Mouse (Mus musculus) hindbrain, embryonic 12.5 days (tissue): ENCODE results near the gene Olfr1500. TPM values are rescaled to one million over a fixed set of nuclear protein-coding genes. Genes with fewer than 3 reads are reported as not detected.
"Not testable (repeated sequence)": the region's sequence is repeated elsewhere in the genome, so short reads cannot be mapped to it uniquely, and the experiment has no call there.

ENCODE experiments used
- ATAC-seq: fragments of 200-750 bp; cut with Nextera tagmentation; 2 replicates; pipeline ENCODE4 v1.8.0; 2017; ENCODE audit warnings: moderate TSS enrichment; ENCODE audit not compliant: low FRiP score
- H3K27ac ChIP-seq: fragments of 300-500 bp; sonication (generic); 2 replicates; pipeline ENCODE4 v1.5.1; 2016; ENCODE audit warnings: mild to moderate bottlenecking
- H3K27me3 ChIP-seq: fragments of 300-500 bp; sonication (generic); 2 replicates; pipeline ENCODE4 v1.6.1; 2016; ENCODE audit warnings: mild to moderate bottlenecking
- H3K36me3 ChIP-seq: fragments of 300-500 bp; sonication (generic); 2 replicates; pipeline ENCODE4 v1.6.1; 2016; ENCODE audit warnings: mild to moderate bottlenecking
- H3K4me1 ChIP-seq: fragments of 300-500 bp; sonication (generic); 2 replicates; pipeline ENCODE4 v1.6.1; 2016
- H3K4me2 ChIP-seq: fragments of 300-500 bp; sonication (generic); replicated peaks from 2 replicates; pipeline ENCODE4 v1.6.1; 2016; ENCODE audit warnings: mild to moderate bottlenecking
- H3K4me3 ChIP-seq: fragments of 300-500 bp; sonication (generic); 2 replicates; pipeline ENCODE4 v1.5.1; 2016; ENCODE audit warnings: mild to moderate bottlenecking
- H3K9ac ChIP-seq: fragments of 300-500 bp; sonication (generic); 2 replicates; pipeline ENCODE4 v1.6.1; 2016; ENCODE audit warnings: mild to moderate bottlenecking, moderate library complexity
- H3K9me3 ChIP-seq: fragments of 300-500 bp; sonication (generic); replicated peaks from 2 replicates; pipeline ENCODE4 v1.6.1; 2016; ENCODE audit warnings: mild to moderate bottlenecking
- WGBS: fragments of 180-500 bp; shearing (Covaris S2); methylation state at CpG from one replicate; pipeline ENCODE4 v1.1.7; 2016; 5-methylcytosine and 5-hydroxymethylcytosine counted together
- polyA plus RNA-seq: library from polyadenylated mRNA; unstranded; fragments of >200 nt; fragmentation: Nextera tagmentation; extraction: Ambion mirVana; gene quantifications from 2 replicates; pipeline ENCODE4 v1.2.1, GENCODE M21; 2016

The Olfr1500 gene
- polyA plus RNA-seq = not detected in 2 replicates

DNA sequence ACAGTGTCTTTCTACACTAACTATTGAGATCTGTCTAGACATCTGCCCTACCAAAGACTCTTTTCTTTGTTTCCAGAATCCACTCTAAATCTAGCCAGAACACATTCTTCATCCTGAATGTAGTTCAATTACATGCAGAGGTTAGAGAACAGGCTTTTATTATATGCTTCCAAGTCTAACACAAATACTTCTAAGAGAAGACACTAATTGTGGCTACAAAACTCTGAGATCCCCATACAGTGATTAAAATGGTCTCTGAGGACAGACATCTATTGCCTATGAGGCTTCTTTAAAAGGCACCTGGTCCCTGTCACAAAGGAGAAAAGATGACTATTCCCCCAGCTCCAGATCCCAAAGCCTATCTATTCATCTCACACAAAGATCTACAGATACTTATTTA lies at the start of gene Olfr1500:
Olfr1500 (minus strand) TSS at position 101 of the 400 bp plus-strand sequence.
- Histone ChIP-seq H3K4me2 (no peak within 1 kb of the TSS), H3K27ac (no peak within 1 kb of the TSS), H3K36me3 (no peaks in the 10 kb centered on the region), H3K9me3 (no peaks in the 10 kb centered on the region), H3K4me1 (no peaks in the 10 kb centered on the region), H3K27me3 (no peaks in the 10 kb centered on the region), H3K4me3 (no peak within 1 kb of the TSS), H3K9ac (no peak within 1 kb of the TSS)
- no peak for ATAC-seq

DNA sequence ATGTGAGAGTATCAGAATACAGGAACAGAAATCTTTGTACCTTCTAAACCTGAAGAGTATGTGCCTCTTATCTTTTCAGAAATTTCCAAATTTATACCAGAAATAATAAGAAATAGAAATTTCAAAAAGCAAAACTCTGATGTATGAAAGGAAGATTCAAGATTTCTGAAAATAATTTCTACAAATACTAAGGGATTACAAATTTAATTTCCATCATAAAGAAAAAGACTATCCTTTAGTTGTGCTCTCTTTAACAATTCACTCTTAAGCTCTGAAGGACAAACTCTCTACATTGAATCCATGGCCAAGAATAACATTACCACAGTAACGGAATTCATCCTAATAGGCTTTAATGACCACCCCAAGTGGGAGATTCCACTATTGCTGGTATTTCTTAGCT lies 31.2 kb upstream of the Olfr1500 start, which contains the start of gene Olfr1502:
Olfr1502 (plus strand) TSS at position 301 of the 400 bp plus-strand sequence.
- H3K9me3 ChIP-seq = no peaks in the 10 kb centered on the region
- no peak within 1 kb of the TSS for H3K27ac ChIP-seq
- 86% methylated on average over 1 of the region's 1 CpGs for WGBS
- H3K27me3 ChIP-seq = no peaks in the 10 kb centered on the region
- no peaks in the 10 kb centered on the region for H3K36me3 ChIP-seq
- H3K4me2 ChIP-seq = no peak within 1 kb of the TSS
- no peaks in the 10 kb centered on the region for H3K4me1 ChIP-seq
- H3K4me3 ChIP-seq = no peak within 1 kb of the TSS
- no peak within 1 kb of the TSS for H3K9ac ChIP-seq
- no peak for ATAC-seq

DNA sequence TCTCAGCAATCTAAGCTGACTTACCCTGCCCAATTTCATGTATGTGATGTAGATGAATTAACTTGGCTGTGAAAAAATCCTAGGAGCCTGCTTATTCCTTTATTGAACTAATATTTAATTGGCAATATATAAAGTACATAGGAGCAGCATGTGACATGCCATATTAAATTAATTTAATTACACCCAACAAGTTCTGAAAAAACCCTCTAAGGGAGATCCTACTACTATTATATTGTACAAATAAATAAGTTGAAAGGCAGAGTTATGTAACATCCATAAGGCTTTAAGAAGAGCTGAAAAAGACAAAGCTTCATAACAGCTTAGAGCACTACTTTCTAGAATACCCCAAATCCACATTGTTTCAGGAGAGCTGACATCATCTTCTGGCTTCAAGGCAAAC lies 20.3 kb upstream of the Olfr1500 start, which contains the start of gene Olfr1501:
Olfr1501 (minus strand) TSS at position 101 of the 400 bp plus-strand sequence.
- H3K9ac ChIP-seq, H3K4me2 ChIP-seq, H3K27me3 ChIP-seq, H3K27ac ChIP-seq, H3K4me3 ChIP-seq, ATAC-seq, H3K4me1 ChIP-seq, H3K9me3 ChIP-seq, H3K36me3 ChIP-seq: not testable (repeated sequence)

DNA sequence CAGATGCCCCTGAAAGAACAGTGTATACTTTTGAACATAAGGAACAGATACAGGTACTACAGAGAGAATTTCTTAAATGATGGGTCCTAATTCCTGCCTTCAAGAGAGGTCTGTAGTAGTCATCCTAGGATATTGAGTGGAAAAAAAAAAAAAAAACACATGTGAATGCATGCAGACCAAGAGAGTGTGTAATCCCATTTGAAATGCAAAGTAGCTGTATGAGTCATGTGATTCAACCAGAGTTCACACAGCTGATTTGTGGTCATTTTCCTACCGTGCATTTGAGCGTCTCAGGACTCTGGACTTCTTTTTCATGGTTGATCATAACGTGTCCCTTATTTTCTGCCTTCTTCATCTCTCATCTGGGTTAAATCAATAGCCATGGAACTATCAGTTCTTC lies 1.8 kb downstream of the Olfr1500 start:
- Histone ChIP-seq H3K27ac (no peak overlapping the region), H3K27me3 (no peaks in the 10 kb centered on the region), H3K36me3 (no peaks in the 10 kb centered on the region), H3K4me1 (no peaks in the 10 kb centered on the region), H3K9ac (no peak overlapping the region), H3K4me3 (no peak overlapping the region), H3K4me2 (no peak overlapping the region), H3K9me3 (no peaks in the 10 kb centered on the region)
- 72% methylated on average over 3 of the region's 3 CpGs for WGBS
- no peak for ATAC-seq

DNA sequence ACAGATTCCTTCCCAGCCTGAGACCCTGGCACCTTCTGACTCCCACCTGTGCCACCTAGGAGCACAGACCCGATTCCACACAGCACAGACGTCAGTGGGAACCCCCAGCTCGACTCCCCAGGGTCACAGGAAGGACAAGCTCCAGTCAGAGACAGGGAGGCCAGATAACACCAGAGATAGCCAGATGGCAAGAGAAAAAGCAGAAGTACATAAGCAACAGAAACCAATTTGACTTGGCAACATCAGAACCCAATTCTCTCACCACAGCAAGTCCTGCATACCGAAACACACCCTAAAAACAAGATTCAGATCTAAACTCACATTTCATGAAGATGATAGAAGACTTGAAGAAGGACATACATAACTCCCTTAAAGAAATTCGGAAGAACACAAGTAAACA lies 9.4 kb downstream of the Olfr1500 start:
- no peaks in the 10 kb centered on the region for H3K36me3 ChIP-seq
- 68% methylated on average over 5 of the region's 5 CpGs for WGBS
- no peak overlapping the region for H3K4me3 ChIP-seq
- no peak overlapping the region for H3K4me2 ChIP-seq
- H3K27me3 ChIP-seq = no peaks in the 10 kb centered on the region
- no peak overlapping the region for H3K27ac ChIP-seq
- no peak for ATAC-seq
- H3K4me1 ChIP-seq = no peaks in the 10 kb centered on the region
- no peak overlapping the region for H3K9ac ChIP-seq
- H3K9me3 ChIP-seq = no peaks in the 10 kb centered on the region

DNA sequence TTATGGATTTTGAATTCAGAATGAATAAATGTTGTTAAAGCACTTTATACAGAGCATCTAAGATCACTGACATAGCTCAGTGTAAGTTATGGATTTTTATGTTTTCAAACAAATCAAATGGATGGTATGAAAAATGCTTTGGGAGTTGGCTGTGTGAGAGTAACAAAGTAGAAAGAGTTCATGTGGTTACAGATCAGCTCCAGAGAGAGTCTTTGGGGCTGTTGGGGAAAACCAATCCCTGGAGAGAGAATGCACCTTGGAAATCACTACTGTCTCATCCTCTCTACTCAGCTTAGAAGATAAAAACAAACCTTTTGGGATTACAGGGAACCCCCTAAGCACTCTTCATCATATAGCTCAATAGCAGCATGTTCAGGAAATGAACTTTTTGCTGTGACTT lies 10.9 kb downstream of the Olfr1500 start, which contains the start of gene Olfr1499:
Olfr1499 (minus strand) TSS at position 101 of the 400 bp plus-strand sequence.
- Histone ChIP-seq H3K27me3 (no peaks in the 10 kb centered on the region), H3K4me1 (no peaks in the 10 kb centered on the region), H3K9ac (no peak within 1 kb of the TSS), H3K36me3 (no peaks in the 10 kb centered on the region), H3K9me3 (no peaks in the 10 kb centered on the region), H3K27ac (no peak within 1 kb of the TSS), H3K4me3 (no peak within 1 kb of the TSS), H3K4me2 (no peak within 1 kb of the TSS)
- no peak for ATAC-seq

DNA sequence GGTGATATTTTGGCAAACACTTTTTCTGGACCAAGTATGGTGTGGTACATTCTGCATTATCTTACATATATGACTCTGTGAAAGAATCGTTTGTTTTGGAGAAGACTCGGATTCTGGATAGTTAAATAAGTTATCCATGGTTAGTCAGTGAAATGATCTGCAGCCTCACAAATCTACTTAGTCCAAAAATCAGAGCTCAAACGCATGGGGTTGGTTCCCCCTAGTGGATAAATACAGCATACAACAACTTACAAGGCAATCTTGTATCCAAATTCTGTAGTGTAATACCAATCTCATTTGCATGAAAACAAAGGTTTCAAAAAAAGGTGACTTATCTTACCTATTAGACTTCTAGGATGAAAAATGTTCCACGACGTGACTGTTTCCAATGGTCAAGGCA lies 11.5 kb downstream of the Olfr1500 start:
- Histone ChIP-seq H3K36me3 (no peaks in the 10 kb centered on the region), H3K9ac (no peak overlapping the region), H3K27ac (no peak overlapping the region), H3K27me3 (no peaks in the 10 kb centered on the region), H3K4me1 (no peaks in the 10 kb centered on the region), H3K4me3 (no peak overlapping the region), H3K9me3 (no peaks in the 10 kb centered on the region), H3K4me2 (no peak overlapping the region)
- WGBS = 37% methylated on average over 5 of the region's 5 CpGs
- no peak for ATAC-seq

DNA sequence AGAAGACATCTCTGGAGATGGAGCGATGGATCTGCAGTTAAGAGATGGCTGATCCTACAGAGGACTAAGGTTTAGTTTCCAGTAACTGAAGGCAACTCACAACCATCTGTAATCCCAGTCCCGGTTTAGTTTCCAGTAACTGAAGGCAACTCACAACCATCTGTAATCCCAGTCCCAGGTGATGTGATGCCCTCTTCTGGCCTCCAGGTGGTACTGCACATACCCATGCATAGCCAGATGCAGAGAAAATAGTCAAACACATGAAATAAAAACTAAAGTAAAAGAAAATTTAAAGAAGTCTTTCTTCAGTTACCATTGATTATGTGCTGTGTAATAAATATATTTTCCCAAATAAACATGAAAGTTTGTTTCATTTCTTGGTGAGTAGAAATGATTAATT lies 17.5 kb downstream of the Olfr1500 start:
- WGBS = 60% methylated on average over 2 of the region's 2 CpGs

DNA sequence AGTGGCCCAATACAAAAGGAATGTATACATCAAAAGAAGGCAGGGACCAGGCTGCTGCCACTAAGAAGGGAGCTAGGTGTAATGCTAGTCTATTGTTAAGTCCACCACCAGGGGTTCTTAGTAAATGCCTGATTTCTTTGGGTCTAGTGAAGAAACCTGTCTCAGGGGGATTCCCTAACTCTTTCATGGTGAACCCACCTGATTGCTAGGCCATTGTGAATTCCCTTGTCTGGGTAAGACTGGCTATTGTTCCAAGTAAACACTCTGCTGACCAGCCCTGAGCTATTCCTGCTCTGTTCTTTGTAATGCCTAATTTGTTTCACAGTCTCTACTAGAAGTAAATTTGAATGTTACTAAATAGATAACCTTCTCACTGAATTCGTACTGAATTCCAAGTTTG lies 24.8 kb downstream of the Olfr1500 start:
- not testable (repeated sequence) for ATAC-seq, H3K4me1 ChIP-seq, H3K36me3 ChIP-seq

More for the DNA sequence above, 17.5 kb downstream of the Olfr1500 start:
- ATAC-seq = no peak
- Histone ChIP-seq H3K4me3 (no peak overlapping the region), H3K9me3 (no peaks in the 10 kb centered on the region), H3K36me3 (no peaks in the 10 kb centered on the region), H3K4me1 (no peaks in the 10 kb centered on the region), H3K9ac (no peak overlapping the region), H3K27me3 (no peaks in the 10 kb centered on the region), H3K4me2 (no peak overlapping the region), H3K27ac (no peak overlapping the region)

DNA sequence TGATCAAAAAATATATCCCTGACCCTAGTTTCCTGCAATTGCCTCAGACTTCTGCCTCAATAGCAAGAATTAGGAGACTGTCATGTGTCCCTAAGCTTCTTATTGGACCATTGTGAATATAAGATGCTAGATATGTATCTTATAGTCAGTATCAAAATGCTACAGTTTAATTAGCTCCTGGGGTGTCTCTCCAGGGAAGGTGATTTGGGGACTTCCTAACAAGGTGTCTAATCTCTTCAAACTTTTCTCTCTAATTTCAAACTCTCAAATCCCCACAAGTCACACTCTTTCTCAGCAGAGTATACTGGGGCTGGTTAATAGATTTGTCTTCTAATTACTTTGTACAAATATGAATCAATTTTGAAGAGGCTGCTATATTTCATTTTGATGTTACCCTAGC lies 32.2 kb downstream of the Olfr1500 start, which contains the start of gene Olfr1497:
Olfr1497 (minus strand) TSS at position 101 of the 400 bp plus-strand sequence.
- H3K36me3 ChIP-seq = no peaks in the 10 kb centered on the region
- H3K27ac ChIP-seq = no peak within 1 kb of the TSS
- no peaks in the 10 kb centered on the region for H3K9me3 ChIP-seq
- H3K4me1 ChIP-seq = no peaks in the 10 kb centered on the region
- H3K9ac ChIP-seq = no peak within 1 kb of the TSS
- ATAC-seq = no peak
- no peaks in the 10 kb centered on the region for H3K27me3 ChIP-seq
- no peak within 1 kb of the TSS for H3K4me3 ChIP-seq
- no peak within 1 kb of the TSS for H3K4me2 ChIP-seq

More for the DNA sequence above, 24.8 kb downstream of the Olfr1500 start:
- not testable (repeated sequence) for H3K4me3 ChIP-seq, H3K27me3 ChIP-seq, H3K27ac ChIP-seq, H3K4me2 ChIP-seq, H3K9ac ChIP-seq, H3K9me3 ChIP-seq
- WGBS = 64% methylated on average over 1 of the region's 1 CpGs

DNA sequence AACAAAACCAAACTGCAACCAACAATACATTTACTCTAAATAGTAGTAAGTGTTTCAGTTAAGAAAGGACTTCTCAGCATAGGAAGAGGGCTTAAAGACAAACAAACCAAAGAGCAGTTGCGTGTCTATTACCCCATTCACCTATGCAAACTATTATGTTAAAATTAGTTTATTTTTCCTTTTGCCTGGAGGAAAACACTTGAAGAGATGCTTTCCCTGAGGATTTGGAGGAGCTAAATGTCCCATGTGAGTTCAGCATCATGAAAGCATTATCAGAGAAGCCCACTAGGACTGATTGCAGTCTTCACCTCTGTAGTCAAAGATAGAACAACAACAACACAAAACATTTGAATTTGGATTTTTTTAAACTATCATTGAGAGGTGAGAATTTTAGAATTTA lies 52.7 kb downstream of the Olfr1500 start, which contains the start of gene Olfr1496:
Olfr1496 (plus strand) TSS at position 301 of the 400 bp plus-strand sequence.
- Histone ChIP-seq H3K36me3 (no peaks in the 10 kb centered on the region), H3K9me3 (0 out of 2 replicates have a peak, but pooled peaks cover 3% of the 10 kb centered on the region), H3K27ac (no peak within 1 kb of the TSS), H3K9ac (no peak within 1 kb of the TSS), H3K4me3 (no peak within 1 kb of the TSS), H3K4me1 (no peaks in the 10 kb centered on the region), H3K27me3 (no peaks in the 10 kb centered on the region), H3K4me2 (no peak within 1 kb of the TSS)
- 82% methylated on average over 1 of the region's 1 CpGs for WGBS
- ATAC-seq = no peak
